Mouse (Mus musculus): ENCODE data around the gene Vapb. TPM values are rescaled to one million over a fixed set of nuclear protein-coding genes. Genes with fewer than 3 reads are reported as not detected.
A peak's percentile ranks its signal among the peaks of the same experiment; 100 is the strongest.
"Not testable (repeated sequence)": the region's sequence is repeated elsewhere in the genome, so short reads cannot be mapped to it uniquely, and the experiment has no call there.

Vapb gene
- total RNA-seq (2015) (8.1 and 9.1 TPM in 2 replicates), total RNA-seq (2017) (62.1 and 62.5 TPM in 2 replicates)

DNA sequence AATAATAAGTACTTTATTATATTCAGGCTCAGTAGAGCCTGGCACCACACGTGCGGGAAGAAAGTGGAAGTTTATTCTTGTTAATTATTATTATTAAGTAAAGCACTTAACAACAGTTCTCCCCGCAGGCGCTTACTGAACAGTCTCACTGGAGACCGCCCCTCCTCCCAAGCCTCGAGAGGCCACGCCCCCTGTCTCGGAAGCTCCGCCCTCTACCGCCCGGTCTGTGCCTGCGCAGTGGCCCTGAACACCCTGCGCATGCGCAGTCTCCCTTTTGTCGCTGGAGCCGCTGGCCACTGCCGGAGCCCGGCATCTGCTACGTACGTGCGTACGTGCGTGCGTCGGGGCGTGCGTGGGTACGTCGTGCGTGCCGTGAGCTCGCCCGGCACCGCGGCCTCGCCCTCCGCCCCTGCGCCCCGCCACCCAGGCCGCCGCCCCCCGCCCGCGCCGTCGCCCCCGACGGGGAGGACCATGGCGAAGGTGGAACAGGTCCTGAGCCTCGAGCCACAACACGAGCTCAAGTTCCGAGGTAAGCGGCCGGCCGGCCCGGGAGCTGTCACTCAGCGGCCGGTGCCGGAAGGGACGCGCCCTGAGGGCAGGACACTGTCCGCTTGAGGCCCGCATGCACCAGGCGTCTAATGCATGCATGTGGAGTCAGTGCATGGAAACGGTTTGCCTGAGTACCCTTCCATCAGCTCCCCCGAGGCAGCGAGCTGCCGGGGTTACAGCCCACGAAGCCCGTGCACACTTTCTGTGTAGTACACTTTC is at the start of gene Vapb:
Gene Vapb (plus strand): TSS at position 290 of the 768 bp plus-strand sequence.
- peak; percentile 86 for ATAC-seq (replicated peaks; ENCODE audit: poor library complexity)

DNA sequence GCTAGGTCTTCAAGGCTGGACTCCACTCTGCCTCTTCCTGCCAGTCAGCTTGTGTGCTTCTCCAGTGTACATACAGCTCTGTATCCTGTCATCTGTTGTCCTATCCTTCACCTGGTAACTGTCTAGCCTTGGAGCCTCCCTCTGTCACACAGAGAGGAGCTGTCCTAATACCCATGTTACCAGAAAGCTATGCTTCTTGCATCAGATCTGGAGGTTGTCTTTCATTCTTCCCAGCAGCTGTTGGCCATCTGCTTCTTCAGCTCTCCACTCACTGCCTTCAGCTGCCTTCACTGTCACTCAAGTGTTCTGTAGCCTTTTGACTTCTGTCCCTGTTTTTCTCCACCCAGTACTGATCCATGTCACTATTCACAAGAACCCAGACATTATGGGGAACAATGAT is 47.5 kb upstream of the Vapb start:
- no peak for ATAC-seq (replicated peaks; ENCODE audit: poor library complexity)

DNA sequence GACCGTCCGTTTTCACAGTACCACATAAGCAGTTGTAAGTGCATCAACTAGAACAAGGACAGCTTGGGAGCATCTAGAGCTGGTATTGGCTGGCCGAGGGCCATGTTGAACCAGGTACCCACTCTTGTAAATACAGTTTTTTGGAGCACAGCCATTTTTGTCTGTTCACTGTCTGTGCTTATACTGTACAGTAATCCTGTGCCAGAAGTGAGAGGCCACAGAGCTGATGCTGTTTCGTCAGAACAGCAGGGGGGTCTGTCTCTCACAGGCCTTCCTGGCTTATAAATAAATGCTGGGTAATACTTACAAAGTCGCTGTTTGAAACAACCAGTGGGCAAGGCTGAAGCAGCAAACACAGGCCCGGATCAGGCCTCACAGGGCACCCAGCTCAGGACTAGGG is 45.6 kb upstream of the Vapb start:
- ATAC-seq (replicated peaks; ENCODE audit: poor library complexity) = no peak

DNA sequence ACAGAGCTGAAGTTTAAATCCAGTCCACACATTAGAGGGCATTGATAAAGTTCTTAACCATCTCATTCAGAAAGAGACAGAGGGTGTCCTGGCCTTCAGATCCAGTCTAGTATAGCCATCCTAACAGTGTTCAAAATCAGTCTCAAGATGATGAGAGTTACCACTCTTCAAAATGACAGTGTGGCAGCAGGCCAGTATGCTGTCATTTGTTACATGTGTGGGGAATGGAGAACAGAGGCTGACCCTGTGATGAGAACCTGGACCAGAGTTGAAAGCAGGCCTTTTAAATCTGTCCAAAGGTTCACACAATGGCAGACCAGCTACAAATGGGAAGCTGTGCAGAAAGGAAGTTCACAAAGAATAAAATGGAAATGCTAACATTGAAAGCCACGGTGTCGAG is 44.6 kb upstream of the Vapb start:
- no peak for ATAC-seq (replicated peaks; ENCODE audit: poor library complexity)

DNA sequence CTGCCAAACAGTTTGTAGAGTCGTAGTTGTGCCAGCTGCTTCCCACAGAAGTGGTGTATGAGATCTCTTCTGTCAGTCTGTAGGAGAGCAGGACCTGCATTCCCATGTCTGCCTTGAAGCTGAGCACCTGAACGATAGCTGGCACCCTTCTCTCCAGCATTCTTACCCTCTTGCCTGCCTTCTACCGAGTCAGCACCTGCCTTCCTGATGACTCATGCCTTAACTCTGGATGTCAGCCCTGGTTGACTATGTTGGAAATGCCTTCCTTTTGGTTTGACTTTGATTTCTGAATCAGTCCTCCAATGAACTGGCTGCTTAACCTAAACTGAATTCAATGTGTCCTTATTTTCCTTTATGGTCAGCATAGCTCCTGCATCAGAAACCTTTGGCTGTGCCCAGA is 38.5 kb upstream of the Vapb start:
- no peak for ATAC-seq (replicated peaks; ENCODE audit: poor library complexity)

DNA sequence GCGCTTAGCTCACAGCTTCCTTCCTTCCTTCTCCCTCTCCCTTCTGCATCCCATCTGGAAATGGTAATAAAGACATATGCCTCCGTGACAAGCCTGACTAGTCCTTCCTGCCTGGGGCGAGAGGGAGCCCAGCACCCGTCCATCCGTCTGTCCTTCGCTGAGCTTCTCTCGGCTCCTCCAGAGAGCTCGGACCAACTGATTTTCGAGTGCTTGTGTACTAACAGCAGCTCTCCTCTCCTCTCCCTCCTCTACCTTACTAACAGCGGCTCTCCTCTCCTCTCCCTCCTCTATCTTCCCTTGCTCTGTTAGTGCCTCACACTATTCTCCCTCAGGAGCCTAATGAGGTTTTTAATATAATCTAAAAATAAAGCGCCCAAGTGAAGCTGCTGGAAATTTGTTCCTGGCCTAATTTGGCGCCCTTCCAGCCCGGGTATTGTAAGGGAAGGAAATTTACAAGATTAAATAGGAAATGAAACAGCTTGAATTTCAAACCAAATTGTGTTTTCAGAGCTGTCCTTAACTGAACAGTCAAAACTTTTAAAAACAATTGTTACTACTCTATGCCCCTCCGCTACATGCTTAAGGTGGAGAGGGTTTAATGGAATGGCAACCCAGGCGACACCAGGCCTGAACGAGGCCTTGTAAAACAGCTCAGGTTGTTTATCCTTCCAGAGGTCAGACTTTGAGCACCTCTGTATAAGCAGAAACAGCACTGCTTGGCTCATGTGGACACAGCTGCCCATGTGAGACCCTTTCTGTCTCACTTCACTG is 35.0 kb upstream of the Vapb start:
- no peak for ATAC-seq (replicated peaks; ENCODE audit: poor library complexity)

DNA sequence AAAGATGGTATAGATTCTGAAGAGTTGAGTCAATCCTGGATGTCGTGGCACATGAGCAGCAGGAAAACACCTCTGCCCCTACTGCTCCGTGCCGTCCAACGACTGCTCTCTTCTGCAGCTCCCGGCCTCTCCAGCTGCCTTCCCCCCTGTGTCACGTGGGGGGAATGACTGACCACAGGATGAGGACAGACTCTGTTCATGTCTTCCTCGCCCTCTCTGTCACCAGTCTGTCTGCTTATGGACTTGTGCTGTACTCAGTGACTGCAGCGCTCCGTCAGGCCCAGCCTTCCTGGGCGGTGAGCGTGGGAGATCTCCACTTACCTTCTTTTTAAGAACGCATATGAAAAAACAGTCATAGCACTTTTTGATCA is 34.5 kb upstream of the Vapb start:
- no peak for ATAC-seq (replicated peaks; ENCODE audit: poor library complexity)

DNA sequence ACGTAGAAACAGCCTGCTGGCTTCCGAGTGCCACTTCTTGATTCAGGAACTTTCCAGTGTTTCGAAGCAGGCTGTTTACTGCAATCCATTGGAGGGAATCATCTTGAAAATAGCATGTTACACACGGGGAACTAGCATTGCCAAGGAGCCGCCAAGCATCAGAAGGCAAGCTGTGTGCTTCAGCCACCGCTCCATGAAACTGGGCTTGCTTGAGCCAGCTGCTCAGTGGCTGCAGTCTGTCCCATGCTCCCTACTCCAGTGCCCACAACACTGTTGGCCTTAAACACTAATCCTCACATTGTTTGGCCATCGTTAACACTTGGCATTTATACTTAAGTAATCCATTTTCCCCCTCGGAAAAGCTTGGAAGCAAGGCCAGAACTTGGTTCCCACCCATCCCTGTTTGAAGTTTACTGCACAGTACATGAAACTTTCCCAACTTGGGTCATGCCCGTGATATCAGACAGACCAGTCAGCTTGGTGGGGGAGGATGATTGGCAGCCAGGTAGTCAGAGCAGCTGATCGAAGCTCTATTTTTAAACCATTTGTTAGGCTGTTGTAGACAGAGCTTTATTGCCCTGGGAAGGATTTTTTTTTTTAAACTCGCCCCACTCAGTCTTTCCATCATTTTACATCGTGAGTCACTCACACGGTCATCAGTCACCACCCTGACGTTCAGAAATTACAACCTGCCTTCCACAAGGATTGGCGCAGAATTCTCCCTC is 31.3 kb upstream of the Vapb start:
- ATAC-seq (replicated peaks; ENCODE audit: poor library complexity) = no peak

DNA sequence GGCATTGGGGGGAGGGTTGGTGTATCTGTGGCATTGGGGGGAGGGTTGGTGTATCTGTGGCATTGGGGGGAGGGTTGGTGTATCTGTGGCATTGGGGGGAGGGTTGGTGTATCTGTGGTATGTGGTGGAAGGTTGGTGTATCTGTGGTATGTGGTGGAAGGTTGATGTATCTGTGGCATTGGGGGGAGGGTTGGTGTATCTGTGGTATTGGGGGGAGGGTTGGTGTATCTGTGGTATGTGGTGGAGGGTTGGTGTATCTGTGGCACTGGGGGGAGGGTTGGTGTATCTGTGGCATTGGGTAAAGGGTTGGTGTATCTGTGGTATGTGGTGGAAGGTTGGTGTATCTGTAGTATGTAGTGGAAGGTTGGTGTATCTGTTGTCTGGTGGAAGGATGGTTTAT is 29.7 kb upstream of the Vapb start:
- peak; percentile 61; the same call in 1 of the 2 replicates for ATAC-seq (replicated peaks; ENCODE audit: poor library complexity)

DNA sequence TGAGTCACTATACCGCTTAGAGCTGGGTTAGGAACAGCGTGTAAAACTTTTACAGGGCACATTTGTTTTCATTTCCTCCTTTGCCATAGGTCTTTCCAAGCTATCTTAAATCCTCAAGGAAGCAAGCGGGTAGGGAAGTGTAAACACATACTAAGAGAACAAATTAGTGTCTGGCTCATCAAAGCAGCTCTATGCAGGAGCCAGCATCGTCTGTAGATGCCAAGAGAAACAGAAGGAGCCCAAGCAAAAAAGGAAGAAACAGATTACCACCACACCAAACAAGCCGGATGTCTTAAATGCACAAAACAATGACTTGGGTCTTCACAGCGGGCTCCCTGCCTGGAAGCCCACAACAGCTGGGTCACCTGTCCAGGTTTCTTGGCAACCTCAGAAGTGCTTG is 27.1 kb upstream of the Vapb start:
- ATAC-seq (replicated peaks; ENCODE audit: poor library complexity) = no peak

DNA sequence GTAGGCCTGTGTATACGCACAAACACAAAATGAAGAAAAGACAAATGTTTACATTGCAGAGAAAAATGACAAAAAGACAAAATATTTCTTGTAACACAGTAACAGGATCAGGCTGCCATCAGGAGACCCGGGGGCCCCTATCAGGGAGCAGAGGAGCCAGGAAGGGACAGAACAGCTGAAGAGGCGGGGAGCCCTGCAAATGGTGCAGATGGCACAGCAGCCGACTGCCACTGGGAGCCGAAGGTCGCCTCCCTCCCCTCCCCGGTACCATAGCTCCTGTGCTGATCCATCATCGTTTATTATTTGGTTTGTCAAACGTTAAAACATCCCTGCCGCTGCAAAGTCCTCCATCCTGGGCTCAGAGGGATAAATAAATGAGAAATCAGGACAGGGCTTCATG is 24.7 kb upstream of the Vapb start:
- no peak for ATAC-seq (replicated peaks; ENCODE audit: poor library complexity)

DNA sequence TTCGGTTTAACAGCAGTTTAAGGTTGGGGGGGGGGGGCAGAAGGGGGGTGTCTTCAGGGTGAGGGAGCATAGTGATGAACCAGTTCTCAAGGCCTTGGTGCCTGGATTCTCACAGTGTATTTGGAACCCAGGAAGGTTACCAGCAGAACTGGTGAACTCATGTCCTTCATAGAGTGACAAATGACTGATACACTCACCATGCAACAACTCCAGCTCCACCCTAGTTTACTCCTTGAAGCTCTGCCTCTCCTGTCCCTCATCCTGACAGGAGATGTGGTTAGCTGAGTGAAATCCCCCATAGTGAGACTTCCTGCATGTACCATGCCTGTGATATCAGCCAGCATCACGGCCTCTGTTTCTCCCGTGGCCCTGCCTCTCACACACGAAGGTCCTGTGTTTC is 24.1 kb upstream of the Vapb start:
- no peak for ATAC-seq (replicated peaks; ENCODE audit: poor library complexity)

DNA sequence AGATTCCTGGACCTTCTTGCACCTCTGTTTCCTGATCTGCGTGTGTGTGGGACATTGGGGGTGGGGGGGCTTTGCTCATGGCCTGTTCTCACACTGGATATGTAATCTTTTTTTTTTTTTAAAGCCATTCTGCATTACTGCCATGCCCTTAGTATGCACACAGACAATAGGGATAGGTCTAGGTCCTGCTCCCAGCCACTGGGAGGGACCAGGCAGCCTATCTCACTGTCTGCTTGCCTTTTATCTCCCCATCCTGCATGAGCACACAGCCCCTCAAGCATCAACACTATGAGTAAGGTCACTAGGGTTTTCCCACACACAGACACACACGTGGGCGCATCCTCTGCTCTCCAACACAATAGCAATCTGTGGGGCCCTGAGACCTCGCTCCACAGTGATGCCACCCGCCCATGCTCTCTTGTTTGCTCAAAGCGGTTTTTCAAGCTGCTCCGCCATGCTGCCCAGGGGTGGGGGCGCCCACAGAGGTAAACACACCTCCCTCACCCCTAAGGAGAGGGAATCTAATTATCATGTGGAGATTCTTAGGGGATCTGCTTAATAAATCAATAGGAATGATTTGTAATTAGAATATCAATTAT is 22.6 kb upstream of the Vapb start:
- no peak for ATAC-seq (replicated peaks; ENCODE audit: poor library complexity)

DNA sequence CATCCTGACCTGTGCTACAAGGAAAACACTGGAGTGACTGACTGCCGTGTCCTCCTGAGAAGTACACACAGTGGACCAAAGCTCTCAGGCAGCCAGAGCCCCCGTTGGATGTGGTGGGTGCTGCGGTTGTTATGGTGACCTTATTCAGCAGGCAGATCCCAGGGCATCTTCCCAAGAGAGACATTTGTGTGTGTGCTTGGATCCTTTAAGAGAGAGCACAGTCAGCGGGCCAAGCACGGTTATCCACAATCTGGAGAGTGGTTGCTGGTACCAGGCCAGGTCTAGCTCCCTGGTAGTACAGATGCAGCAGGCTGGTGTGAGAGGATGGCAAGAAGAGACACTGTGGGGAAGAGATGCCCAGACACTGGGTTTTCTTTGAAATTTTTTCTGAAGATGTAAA is 20.3 kb upstream of the Vapb start:
- ATAC-seq (replicated peaks; ENCODE audit: poor library complexity) = no peak

DNA sequence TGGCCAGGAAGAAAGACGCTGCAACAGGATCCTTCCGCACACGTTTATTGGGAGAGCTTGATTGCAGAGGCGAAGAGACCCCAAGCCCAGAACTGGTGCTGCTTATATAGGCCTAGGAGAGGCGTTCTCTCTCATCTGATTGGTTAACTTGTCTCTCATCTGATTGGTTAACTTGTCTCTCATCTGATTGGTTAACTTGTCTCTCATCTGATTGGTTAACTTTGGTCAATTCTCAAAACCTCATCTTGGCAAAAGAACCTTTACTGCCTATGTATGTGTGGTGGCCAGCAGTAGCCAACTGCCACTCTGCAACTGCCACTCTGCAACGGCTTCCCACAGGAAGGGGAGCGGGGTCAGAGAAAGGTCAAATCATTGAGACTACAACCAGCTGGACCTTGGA is 18.2 kb upstream of the Vapb start, which contains the start of gene 1700010B08Rik:
Gene 1700010B08Rik (plus strand): TSS at position 301 of the 400 bp plus-strand sequence.
- not testable (repeated sequence) for ATAC-seq (replicated peaks; ENCODE audit: poor library complexity)

DNA sequence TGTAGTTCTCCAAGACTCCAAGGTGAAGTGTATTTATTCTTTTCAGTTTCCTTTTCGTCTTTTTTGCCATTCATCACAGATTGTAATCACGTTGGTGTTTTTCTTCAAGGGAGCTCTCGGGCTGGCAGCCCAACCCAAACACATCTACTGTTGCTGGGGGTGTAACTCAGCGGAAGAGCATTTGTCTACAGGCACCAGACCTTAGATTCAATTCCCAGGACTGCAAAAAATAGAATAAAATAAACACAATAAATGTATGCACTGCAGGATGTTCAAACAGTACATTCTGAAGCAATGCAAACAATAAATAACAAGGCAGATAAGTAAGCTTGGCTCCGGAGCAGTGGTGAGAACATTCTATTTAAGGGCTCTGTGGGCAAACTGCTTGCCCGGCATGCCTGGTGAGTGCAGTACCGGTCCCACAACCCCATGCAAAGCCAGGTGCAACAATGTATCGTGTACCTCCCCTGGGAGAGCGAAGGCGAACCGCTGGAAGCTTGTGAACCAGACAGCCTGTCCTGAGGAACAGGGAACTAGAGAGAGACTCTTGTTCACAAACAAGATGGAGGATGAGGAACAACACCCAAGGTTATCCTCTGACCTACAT is 15.0 kb upstream of the Vapb start:
- ATAC-seq (replicated peaks; ENCODE audit: poor library complexity) = no peak

DNA sequence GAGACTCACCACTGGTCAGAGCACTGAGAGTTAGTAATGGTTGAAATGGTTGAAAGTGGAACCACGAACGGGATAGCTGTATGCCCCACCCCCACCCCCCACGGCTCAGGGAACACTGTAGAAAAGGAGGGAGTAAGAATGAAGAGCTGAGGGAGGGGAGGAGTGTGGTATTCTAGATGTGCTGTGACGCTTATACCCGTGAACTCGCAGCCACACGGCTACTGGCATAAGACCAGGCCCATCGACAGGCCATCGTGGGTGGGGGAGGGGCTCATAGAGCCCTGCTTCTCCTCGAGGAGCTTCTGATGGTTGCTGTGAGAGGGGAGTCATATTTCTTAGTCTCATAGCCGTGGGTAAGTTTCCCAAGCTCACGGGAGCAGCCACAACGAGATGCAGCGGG is 12.9 kb upstream of the Vapb start:
- no peak for ATAC-seq (replicated peaks; ENCODE audit: poor library complexity)

DNA sequence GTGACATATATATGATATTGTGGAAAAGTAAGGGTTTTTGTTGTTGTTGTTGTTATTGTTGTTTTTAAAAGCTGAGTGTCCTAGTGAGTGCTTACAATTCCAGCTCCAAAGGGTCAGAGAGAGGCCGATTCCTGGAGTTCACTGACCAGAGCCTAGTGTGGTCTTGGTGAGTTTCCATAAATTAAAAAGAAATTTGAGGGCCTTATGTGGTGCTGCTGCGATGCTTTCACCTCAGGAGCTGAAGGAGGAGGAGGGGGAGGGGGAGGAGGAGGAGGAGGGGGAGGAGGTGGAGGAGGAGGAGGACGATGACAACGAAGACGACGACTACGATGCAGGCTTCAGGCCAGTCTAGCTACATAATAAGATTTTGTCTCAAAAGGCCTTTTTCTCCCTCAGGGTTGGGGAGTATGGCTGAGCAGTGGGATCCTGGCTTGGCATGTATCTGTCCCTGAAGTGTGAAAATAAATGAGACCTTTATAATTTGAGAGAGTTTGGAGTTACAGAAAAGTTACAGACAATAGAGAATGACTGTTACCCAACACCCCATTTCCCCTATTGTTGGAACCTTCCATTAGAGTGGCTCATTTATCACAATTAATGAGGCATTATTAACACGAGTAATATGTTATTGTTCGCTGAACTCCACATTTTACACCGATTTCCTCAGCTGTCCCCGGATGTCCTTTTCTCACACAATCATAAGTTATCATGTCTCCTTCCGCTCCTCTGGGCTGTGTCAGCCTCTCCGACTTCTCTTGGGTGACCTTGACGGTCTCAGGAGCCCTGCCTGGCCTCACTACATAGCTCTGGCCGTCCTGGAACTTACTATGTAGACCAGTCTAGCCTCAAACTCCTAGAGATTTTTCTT is 12.1 kb upstream of the Vapb start:
- ATAC-seq (replicated peaks; ENCODE audit: poor library complexity) = no peak

DNA sequence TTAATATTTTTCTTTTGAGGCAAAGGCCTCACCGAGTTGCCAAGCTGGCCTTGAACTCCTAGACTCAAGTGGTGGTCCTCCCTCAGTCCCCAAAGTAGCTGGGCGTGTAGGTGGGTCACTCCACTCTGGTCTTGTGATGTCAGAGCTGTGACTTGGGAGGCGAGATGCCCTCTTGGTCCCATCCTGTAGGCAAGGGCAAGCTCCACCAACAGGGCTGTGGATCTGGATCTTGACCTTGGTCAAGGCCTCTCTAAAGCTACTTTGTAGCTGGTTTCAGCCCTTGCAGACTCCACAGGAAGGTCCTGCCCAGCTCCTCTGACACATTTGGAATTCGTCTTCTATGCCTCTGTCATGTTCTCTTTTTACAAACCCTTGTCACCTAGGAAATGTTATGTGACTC is 11.5 kb upstream of the Vapb start:
- no peak for ATAC-seq (replicated peaks; ENCODE audit: poor library complexity)

DNA sequence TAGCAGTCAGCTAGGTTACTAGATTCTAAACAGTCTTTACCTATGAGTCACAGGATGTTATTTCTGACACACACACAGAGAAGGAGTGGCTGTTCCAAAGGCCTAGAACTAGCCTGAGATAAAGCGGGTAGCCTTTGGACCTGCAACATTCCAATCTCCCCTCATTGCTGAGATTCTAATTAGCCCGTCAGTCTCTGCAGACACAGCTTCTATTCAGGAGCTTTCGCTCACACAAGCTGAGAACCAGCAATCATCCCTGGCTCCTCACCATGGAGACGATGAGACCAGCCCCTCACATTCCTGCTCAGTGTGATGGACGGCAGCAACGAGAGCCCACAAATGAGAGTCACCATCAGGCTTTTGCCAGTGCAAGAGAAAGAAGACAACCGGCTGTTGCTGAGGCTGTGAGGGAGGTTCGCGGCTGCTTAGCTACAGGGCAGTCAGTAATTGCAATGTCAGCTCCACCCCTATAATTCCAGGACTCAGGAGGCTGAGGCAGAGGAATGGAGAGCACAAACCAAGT is 6.8 kb upstream of the Vapb start:
- ATAC-seq (replicated peaks; ENCODE audit: poor library complexity) = no peak

Data from megakaryocyte progenitor cell, adult 5-6 weeks (primary cell).